Mouse (Mus musculus): Measurements from ENCODE around the gene Dnah6. TPM values are rescaled to one million over a fixed set of nuclear protein-coding genes. Genes with fewer than 3 reads are reported as not detected.

The Dnah6 gene
- polyA plus RNA-seq, 1 experiment from 2014 or later: 0.03 TPM

DNA sequence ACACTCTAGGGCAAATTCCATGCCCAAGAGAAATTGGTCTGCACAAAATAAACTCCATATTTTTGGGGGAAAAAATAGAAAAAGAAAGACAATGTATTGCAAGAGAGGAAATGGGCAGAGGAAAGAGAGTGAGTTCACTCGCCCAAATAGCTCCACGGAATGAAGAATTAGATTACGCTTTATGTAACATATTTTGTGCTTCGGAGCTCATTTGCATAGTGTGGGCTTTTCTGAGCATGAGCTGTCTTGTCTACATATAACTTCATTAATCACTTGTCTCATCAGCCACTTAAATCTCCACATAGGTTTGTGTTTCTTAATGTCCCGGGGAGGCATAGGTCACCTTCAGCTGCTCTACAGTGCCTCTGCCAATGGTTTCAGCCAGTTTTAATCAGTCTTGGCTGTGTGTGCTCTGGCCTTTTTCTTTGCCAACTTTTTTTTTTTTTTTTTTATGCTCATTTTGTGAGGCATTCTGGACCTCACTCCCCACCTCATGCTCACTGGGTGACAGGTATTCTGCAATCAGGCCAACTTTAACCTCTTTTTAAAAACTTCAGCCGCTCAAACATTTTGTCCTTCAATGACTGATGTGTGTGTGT is 12.9 kb upstream of the Dnah6 start:
- no peak for ATAC-seq (replicated peaks; ENCODE audit: insufficient number of reproducible peaks, low FRiP score, low TSS enrichment)
- WGBS (ENCODE audit: insufficient replicate concordance): 84% methylated on average over 6 of the region's 6 CpGs

DNA sequence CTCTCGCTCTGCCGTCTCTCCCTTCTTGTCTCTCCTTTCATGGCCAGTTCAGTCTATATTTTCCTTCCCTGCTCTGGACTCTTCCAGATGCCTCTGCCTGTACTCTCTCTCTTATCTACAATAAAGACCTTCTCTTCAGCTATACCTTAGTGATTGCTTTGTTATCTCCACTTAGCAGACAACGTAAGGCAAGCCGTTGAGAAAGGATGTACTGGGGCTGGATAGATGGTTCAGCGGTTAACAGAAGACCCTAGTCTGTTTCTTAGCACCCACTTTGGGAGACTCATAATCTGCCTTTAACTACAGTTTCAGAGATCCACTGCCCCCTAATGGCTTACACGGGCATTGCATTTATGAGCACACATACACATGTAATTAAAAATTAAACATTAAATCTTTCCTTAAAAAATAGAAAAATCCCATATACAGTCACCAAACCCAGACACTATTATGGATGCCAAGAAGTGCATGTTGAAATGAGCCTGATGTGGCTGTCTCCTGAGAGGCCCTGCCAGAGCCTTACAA is 11.8 kb upstream of the Dnah6 start:
- no peak overlapping the region for H3K9ac ChIP-seq (ENCODE audit: low read depth, low read length)
- no peaks in the 10 kb centered on the region for H3K36me3 ChIP-seq (ENCODE audit: control insufficient read depth, insufficient read depth, low read length)
- no peak overlapping the region for H3K4me2 ChIP-seq
- H3K27ac ChIP-seq (ENCODE audit: low read depth, low read length): no peak overlapping the region
- no peak for ATAC-seq (replicated peaks; ENCODE audit: insufficient number of reproducible peaks, low FRiP score, low TSS enrichment)
- 80% methylated on average over 6 of the region's 6 CpGs for WGBS (ENCODE audit: insufficient replicate concordance)
- no peaks in the 10 kb centered on the region; the same call in 1 of the 2 replicates for H3K9me3 ChIP-seq (replicated peaks; ENCODE audit: control insufficient read depth, low read length)
- H3K4me1 ChIP-seq (ENCODE audit: control insufficient read depth, insufficient read depth, low read length): no peaks in the 10 kb centered on the region
- no peaks in the 10 kb centered on the region for H3K27me3 ChIP-seq (ENCODE audit: control insufficient read depth, insufficient read depth, low read length)
- no peak overlapping the region for H3K4me3 ChIP-seq (ENCODE audit: low read depth, low read length)

More for the DNA sequence above, 12.9 kb upstream of the Dnah6 start:
- Histone ChIP-seq H3K9me3 (replicated peaks; ENCODE audit: control insufficient read depth, low read length) (no peaks in the 10 kb centered on the region; the same call in 1 of the 2 replicates), H3K4me2 (no peak overlapping the region), H3K4me1 (ENCODE audit: control insufficient read depth, insufficient read depth, low read length) (no peaks in the 10 kb centered on the region), H3K27ac (ENCODE audit: low read depth, low read length) (no peak overlapping the region), H3K4me3 (ENCODE audit: low read depth, low read length) (no peak overlapping the region), H3K36me3 (ENCODE audit: control insufficient read depth, insufficient read depth, low read length) (no peaks in the 10 kb centered on the region), H3K27me3 (ENCODE audit: control insufficient read depth, insufficient read depth, low read length) (no peaks in the 10 kb centered on the region), H3K9ac (ENCODE audit: low read depth, low read length) (no peak overlapping the region)

DNA sequence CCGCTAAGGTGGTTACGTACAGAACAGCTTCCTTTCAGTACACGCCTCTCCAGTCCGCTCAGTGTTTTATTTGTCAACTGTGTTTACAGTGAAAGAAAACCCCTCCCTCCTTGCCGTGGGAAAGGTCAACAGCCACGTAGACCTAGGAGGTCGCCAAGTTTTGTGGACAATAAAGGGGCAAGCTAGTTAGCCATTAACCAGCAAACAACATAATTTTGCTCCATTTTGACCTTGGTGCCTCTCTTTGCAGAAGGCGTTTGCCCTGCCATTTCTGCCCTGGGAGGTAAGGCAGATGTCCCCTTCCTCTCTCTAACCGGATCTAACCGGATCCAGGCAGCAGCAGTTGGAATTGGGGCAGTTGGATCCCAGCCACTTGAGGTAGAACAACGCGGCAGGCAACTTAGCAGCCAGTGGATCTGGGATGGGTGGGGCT is 10.7 kb upstream of the Dnah6 start:
- ATAC-seq (replicated peaks; ENCODE audit: insufficient number of reproducible peaks, low FRiP score, low TSS enrichment): no peak
- Histone ChIP-seq H3K27me3 (ENCODE audit: control insufficient read depth, insufficient read depth, low read length) (no peaks in the 10 kb centered on the region), H3K4me2 (no peak overlapping the region), H3K4me3 (ENCODE audit: low read depth, low read length) (no peak overlapping the region), H3K9me3 (replicated peaks; ENCODE audit: control insufficient read depth, low read length) (no peaks in the 10 kb centered on the region; the same call in 1 of the 2 replicates), H3K9ac (ENCODE audit: low read depth, low read length) (no peak overlapping the region), H3K4me1 (ENCODE audit: control insufficient read depth, insufficient read depth, low read length) (no peaks in the 10 kb centered on the region), H3K36me3 (ENCODE audit: control insufficient read depth, insufficient read depth, low read length) (no peaks in the 10 kb centered on the region), H3K27ac (ENCODE audit: low read depth, low read length) (no peak overlapping the region)
- WGBS (ENCODE audit: insufficient replicate concordance): 82% methylated on average over 12 of the region's 12 CpGs

DNA sequence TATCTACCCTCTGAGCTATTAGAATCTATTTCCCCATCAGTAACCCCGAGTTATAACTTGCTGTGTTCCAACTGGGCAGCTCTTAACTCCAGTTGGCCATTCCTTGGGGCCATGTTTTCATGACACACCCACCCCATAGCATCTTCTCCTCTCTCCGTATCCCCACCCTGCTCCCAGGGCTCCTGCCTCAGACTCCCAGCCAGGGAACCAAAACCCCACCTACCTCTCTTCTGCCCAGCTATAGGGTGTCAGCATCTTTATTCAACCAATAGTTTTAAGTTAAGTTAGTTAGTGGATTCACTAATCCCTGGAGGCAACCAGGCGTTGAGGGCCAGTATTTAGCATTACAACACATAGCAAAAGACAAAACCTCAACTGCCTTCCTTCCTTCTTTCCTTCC is 7.4 kb upstream of the Dnah6 start:
- Histone ChIP-seq H3K4me3 (ENCODE audit: low read depth, low read length) (no peak overlapping the region), H3K4me1 (ENCODE audit: control insufficient read depth, insufficient read depth, low read length) (no peaks in the 10 kb centered on the region), H3K4me2 (no peak overlapping the region), H3K36me3 (ENCODE audit: control insufficient read depth, insufficient read depth, low read length) (no peaks in the 10 kb centered on the region), H3K27ac (ENCODE audit: low read depth, low read length) (no peak overlapping the region), H3K27me3 (ENCODE audit: control insufficient read depth, insufficient read depth, low read length) (no peaks in the 10 kb centered on the region), H3K9ac (ENCODE audit: low read depth, low read length) (no peak overlapping the region), H3K9me3 (replicated peaks; ENCODE audit: control insufficient read depth, low read length) (no peaks in the 10 kb centered on the region)
- 66% methylated on average over 3 of the region's 3 CpGs for WGBS (ENCODE audit: insufficient replicate concordance)
- ATAC-seq (replicated peaks; ENCODE audit: insufficient number of reproducible peaks, low FRiP score, low TSS enrichment): no peak

DNA sequence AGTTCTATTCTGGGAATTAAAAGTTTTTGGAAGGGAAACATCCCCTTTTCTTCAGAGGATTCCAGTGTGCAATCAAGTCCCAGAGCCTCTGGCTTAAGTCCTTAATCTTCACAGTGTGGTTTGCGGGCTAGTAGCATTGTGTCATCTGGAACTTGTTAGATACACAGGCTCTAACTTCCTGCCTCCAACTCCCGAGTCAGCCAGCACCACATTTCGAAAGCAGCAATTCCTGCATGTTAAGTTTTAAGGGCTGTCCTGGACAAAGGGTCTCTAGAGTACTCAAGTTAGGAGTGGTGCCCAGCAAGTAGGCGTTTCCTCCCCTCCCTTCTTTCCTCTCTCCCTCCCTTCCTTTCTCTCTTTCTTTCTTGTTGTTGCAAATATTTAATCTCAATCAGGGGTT is 7.0 kb upstream of the Dnah6 start:
- Histone ChIP-seq H3K4me3 (ENCODE audit: low read depth, low read length) (no peak overlapping the region), H3K9me3 (replicated peaks; ENCODE audit: control insufficient read depth, low read length) (no peaks in the 10 kb centered on the region), H3K4me1 (ENCODE audit: control insufficient read depth, insufficient read depth, low read length) (no peaks in the 10 kb centered on the region), H3K36me3 (ENCODE audit: control insufficient read depth, insufficient read depth, low read length) (no peaks in the 10 kb centered on the region), H3K27ac (ENCODE audit: low read depth, low read length) (no peak overlapping the region), H3K27me3 (ENCODE audit: control insufficient read depth, insufficient read depth, low read length) (no peaks in the 10 kb centered on the region), H3K9ac (ENCODE audit: low read depth, low read length) (no peak overlapping the region), H3K4me2 (no peak overlapping the region)
- 54% methylated on average over 4 of the region's 4 CpGs for WGBS (ENCODE audit: insufficient replicate concordance)
- no peak for ATAC-seq (replicated peaks; ENCODE audit: insufficient number of reproducible peaks, low FRiP score, low TSS enrichment)

DNA sequence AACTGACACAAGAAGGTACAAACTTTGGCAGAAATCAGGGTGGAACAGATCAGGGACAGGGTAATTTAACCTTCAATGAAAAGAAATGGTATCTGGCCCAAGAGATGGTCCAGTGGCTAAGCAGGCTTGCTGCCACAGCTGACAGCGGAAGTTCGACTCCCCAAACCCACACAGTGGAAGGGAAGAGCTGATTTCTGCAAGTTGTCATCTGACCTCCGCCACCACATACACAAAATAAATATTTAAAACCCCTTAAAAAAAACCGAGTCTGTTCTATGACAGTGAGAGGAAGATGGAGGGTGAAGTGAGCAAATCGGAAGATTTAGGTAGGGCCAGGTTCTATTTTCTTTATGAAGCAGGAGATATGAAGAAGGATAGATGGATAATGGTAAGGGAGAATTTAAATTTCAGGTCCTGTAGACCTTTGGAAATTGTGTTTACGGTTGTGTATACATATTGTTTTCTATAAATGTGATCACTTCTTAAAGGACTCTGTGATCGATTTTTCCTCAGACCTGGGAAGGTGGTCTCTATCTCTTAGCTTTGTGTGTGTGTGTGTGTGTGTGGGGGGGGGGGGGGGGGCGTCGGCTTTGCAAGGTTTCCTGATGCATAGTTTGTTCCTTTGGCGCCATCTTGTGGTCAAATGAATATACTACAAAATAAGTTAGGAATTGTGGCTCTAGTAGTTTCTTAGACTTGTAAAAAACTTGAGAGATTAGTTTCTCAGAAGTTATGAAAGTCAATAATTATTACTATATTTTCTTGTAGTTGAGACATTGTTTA is 6.1 kb upstream of the Dnah6 start:
- Histone ChIP-seq H3K27me3 (ENCODE audit: control insufficient read depth, insufficient read depth, low read length) (no peaks in the 10 kb centered on the region), H3K36me3 (ENCODE audit: control insufficient read depth, insufficient read depth, low read length) (no peaks in the 10 kb centered on the region), H3K4me1 (ENCODE audit: control insufficient read depth, insufficient read depth, low read length) (0 out of 2 replicates have a peak, but pooled peaks cover 2% of the 10 kb centered on the region), H3K4me2 (no peak overlapping the region), H3K27ac (ENCODE audit: low read depth, low read length) (no peak overlapping the region), H3K4me3 (ENCODE audit: low read depth, low read length) (no peak overlapping the region), H3K9me3 (replicated peaks; ENCODE audit: control insufficient read depth, low read length) (no peaks in the 10 kb centered on the region), H3K9ac (ENCODE audit: low read depth, low read length) (no peak overlapping the region)
- no peak for ATAC-seq (replicated peaks; ENCODE audit: insufficient number of reproducible peaks, low FRiP score, low TSS enrichment)
- 39% methylated on average over 10 of the region's 10 CpGs for WGBS (ENCODE audit: insufficient replicate concordance)

DNA sequence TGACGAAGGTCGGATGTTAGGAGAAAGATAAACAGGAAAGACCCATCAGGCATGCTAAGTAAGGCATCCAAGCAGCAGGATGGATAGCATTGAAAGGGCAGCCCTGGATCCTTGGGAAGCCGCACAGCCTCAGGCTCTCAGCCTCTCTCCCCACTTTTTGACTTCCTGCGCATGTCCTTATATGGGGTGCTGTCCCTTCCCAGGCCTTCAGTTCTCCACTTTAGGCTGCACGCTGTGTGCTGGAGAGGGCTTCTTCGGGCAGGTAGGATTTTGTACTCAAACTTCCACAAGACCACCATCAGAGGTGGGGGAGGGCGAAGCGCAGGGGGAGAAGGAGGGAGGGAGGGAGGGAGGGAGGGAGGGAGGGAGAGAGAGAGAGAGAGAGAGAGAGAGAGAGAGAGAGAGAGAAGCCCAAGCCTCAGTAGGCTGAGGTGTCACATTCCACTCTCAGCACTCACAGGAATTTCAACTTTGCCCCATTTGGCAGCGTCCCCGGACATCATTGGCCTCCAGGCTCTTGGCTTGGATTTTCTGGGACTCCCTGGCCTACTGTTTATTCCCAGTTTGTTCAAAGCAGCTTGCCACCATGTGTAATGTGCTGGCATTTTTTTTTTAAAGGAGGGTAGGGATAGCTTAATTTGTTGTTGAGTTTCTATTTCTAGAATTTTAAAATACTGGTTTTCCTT is 1.5 kb upstream of the Dnah6 start:
- peak overlapping the region; percentile 54 for H3K4me2 ChIP-seq
- no peak overlapping the region for H3K9ac ChIP-seq (ENCODE audit: low read depth, low read length)
- H3K36me3 ChIP-seq (ENCODE audit: control insufficient read depth, insufficient read depth, low read length): no peaks in the 10 kb centered on the region
- peak; percentile 71 for ATAC-seq (replicated peaks; ENCODE audit: insufficient number of reproducible peaks, low FRiP score, low TSS enrichment)
- H3K4me3 ChIP-seq (ENCODE audit: low read depth, low read length): peak overlapping the region; percentile 10; the same call in 1 of the 2 replicates
- no peaks in the 10 kb centered on the region for H3K9me3 ChIP-seq (replicated peaks; ENCODE audit: control insufficient read depth, low read length)
- 6% methylated on average over 8 of the region's 10 CpGs for WGBS (ENCODE audit: insufficient replicate concordance)
- peak overlapping the region; percentile 88 for H3K27ac ChIP-seq (ENCODE audit: low read depth, low read length)
- no peaks in the 10 kb centered on the region for H3K27me3 ChIP-seq (ENCODE audit: control insufficient read depth, insufficient read depth, low read length)
- H3K4me1 ChIP-seq (ENCODE audit: control insufficient read depth, insufficient read depth, low read length): 0 out of 2 replicates have a peak, but pooled peaks cover 2% of the 10 kb centered on the region

DNA sequence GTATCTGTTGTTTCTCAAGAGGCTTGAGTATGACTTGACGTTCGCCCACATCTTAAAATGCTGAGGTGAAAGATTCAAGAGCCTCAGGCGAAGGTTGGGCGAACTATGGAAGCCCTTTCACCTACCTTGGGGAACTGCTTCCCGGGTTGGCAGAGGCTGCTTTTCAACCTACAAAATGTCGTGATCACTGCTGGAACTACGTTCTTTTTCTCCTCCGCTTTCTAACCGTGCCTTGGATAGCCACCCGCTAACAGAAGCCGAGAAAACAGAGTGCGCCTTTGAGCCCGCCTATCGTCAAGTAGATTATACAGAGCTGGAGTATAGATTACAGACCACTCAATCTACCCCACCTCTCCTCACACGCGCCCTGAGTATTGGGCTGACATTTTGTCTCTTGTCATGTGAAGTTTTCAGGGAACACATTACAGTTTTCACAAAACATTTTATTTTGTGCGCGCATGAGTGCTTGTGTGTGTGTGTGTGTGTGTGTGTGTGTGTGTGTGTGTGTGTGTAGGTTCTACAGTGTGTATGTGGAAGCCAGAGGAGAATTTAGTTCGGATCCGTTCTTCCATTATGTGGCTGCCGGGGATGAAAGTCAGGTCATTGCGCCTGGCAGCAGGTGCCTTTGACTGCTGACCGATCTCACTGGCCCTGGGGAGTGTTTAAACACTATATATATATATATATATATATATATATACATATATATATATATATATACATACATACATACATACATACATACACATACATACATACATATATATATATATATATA is 696 bp upstream of the Dnah6 start:
- 31% methylated on average over 23 of the region's 23 CpGs for WGBS (ENCODE audit: insufficient replicate concordance)
- 0 out of 2 replicates have a peak, but pooled peaks cover 2% of the 10 kb centered on the region for H3K4me1 ChIP-seq (ENCODE audit: control insufficient read depth, insufficient read depth, low read length)
- peak overlapping the region; percentile 73 for H3K4me2 ChIP-seq
- no peaks in the 10 kb centered on the region for H3K36me3 ChIP-seq (ENCODE audit: control insufficient read depth, insufficient read depth, low read length)
- no peaks in the 10 kb centered on the region for H3K27me3 ChIP-seq (ENCODE audit: control insufficient read depth, insufficient read depth, low read length)
- peak overlapping the region; percentile 38 for H3K4me3 ChIP-seq (ENCODE audit: low read depth, low read length)
- peak overlapping the region; percentile 91 for H3K27ac ChIP-seq (ENCODE audit: low read depth, low read length)
- peak overlapping the region; percentile 39 for H3K9ac ChIP-seq (ENCODE audit: low read depth, low read length)
- H3K9me3 ChIP-seq (replicated peaks; ENCODE audit: control insufficient read depth, low read length): no peaks in the 10 kb centered on the region
- 0 out of 2 replicates have a peak, but pooled peaks have one; percentile 35 for ATAC-seq (replicated peaks; ENCODE audit: insufficient number of reproducible peaks, low FRiP score, low TSS enrichment)
